Comparison of ENCODE assay signal across 13 mouse cellular contexts in genomic region chr5:51125091-51125490, GRCm38 (mm10).
DNase-seq lines count a peak whose midpoint lies in the region; TF ChIP-seq lines count a peak whose summit lies in the region.
"Had no signal": no experiment of that assay in that cellular context is flagged by ENCODE, and none has a peak within 500 bp of the region (broad histone marks: within the 10 kb centered on the region; RNA-seq: fewer than 3 reads in every experiment).

No protein-coding gene starts in this region.

- DNase-seq in heart, adult 9 months (ENCODE audit: low spot score in 2 of 2) = peak; percentile 39 to 43
- DNase-seq in heart, postnatal 36 days = no peak
- DNase-seq in layer of hippocampus, adult 18-20 months (ENCODE audit: low spot score in 2 of 2) = peak; percentile 3 to 63
- DNase-seq in layer of hippocampus, adult 8-10 months (ENCODE audit: low spot score in 2 of 2) = no peak
- DNase-seq in brain, embryonic 14.5 days (ENCODE audit: low read depth) = peak; percentile 3
- peak; percentile 5 for DNase-seq in telencephalon, adult 2 months (ENCODE audit: low read depth, low spot score)
- DNase-seq in cerebellum, adult 8-10 months = no peak
- DNase-seq: adrenal gland, adult 2 months; adrenal gland, postnatal 25 days; cerebellum, adult 11 months; cerebellum, adult 9-10 months; cerebellum, postnatal 25 days; heart, postnatal 14 days had no signal

- TF ChIP-seq POLR2A in brain, embryonic 14.5 days (IDR thresholded peaks at IDR 0.05; ENCODE audit: borderline replicate concordance, extremely low read depth, insufficient read depth, insufficient read length, poor library complexity, severe bottlenecking) = no peak

- TF ChIP-seq CTCF in brain, embryonic 14.5 days (IDR thresholded peaks at IDR 0.05; ENCODE audit: borderline replicate concordance, extremely low read depth, insufficient read depth, insufficient read length) = no peak

- intact Hi-C loops in heart, postnatal 36 days (cut with DNase I) = no loop called here

Comparison
In these comparisons a context has a peak if more than half of its experiments do, and no peak if none do; other contexts are left out.
1. DNase-seq: peak in heart, adult 9 months (2 of 2), layer of hippocampus, adult 18-20 months (2 of 2), brain, embryonic 14.5 days (single experiment) and telencephalon, adult 2 months (single experiment); none in heart, postnatal 36 days (0 of 2), layer of hippocampus, adult 8-10 months (0 of 2) and cerebellum, adult 8-10 months (single experiment).